Mouse (Mus musculus) small intestine, adult 2 months (tissue): ENCODE data around the gene Gm42372.

Experiments used
- CTCF ChIP-seq: fragments of 200-500 bp; IDR thresholded peaks from 2 replicates; pipeline ENCODE4 v1.5.1; 2012; ENCODE audit warnings: low read depth, mild to moderate bottlenecking, control low read depth, inconsistent platforms, low read length, moderate library complexity, mixed read lengths; ENCODE audit not compliant: insufficient replicate concordance, insufficient read length; ENCODE audit errors: extremely low read depth
- POLR2A ChIP-seq: fragments of 200-500 bp; IDR thresholded peaks from 2 replicates; pipeline ENCODE4 v1.6.1; 2012; ENCODE audit warnings: low read depth, mild to moderate bottlenecking, control low read depth, inconsistent platforms, low read length, moderate library complexity

DNA sequence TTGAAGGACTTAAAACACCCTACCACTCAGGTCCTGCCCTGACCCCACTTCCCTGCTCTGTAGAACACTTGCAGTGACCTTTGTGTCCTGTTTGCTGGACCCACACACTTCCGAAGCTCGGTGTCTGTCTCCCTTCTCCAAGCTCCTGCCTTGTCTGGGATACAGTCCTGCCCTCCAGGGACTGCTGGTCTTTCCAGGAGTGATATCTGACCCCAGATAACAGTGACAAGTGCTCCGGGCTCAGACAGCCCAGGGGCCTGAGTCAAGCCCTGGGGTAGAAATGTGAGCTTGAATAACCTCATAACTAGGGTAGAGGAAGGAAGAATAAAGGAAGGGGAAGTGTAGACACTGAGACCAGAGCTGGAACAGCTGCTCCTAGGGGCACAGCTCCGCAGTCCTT is 40.8 kb downstream of the Gm42372 start:
- TF ChIP-seq CTCF = no peak
- no peak for TF ChIP-seq POLR2A
